Mouse (Mus musculus): ENCODE results near the gene Rnf168. TPM values are rescaled to one million over a fixed set of nuclear protein-coding genes. Genes with fewer than 3 reads are reported as not detected.

Gene Rnf168
- total RNA-seq, 2 experiments from 2014 or later = 25.0 to 26.5 TPM

DNA sequence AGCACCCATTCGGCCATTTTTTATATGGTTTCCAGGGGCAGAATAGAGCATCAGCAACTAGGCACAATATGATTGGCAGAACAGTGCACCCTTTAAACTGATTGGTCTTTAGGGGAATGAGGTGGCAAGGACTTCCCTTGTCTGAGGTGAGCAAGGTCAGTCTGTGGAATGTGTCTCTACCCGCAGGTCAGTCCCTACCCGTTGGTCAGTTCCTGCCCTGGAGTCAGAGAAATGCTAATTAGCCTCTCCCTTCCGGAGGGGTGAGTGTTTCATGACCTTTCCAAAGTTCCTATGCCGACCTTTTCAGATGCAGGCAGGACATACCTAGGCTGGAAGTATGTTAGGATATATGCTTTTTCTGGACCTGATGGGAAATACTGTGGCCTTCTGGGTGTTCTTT lies 35.1 kb downstream of the Rnf168 start:
- DNase-seq (ENCODE audit: extremely low spot score in 1 of 2, low spot score in 1 of 2) = no peak

DNA sequence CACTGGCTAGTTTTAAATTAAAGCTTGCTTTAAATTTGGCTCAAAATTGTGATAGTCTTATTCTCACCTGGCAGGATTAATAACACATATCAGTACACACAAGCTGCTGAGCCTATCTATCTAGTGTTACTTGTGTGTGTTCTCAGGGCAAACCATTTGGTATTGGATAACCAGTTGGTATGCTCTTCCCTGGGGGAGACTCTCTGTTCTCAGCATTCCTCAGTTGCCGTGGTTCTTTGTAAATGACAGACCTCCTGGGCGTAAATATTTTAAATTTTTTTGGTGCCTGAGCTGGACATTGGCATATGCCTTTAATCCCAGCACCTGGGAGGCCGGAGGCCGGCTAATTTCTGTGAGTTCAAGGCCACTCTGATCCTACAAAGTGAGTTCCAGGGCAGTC lies 35.6 kb downstream of the Rnf168 start:
- no peak for DNase-seq (ENCODE audit: extremely low spot score in 1 of 2, low spot score in 1 of 2)

DNA sequence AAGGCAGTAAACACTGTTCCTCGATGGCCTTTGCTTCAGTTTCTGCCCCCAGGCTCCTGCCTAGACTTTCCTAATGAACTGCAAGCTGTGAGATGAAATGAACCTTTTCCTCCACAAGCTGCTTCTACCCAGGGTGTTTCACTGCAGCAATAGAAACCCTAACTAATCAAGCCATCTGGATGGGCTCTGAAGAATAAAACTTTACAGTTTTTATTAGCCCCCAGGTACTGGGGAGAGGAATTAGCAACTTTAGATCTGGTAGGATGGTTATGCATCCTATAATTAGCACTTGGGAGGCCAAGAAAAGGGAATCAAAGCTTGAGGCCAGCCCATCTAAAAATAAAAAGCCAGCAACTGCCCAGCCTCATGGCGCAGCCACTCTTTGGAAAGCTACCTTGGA lies 39.3 kb downstream of the Rnf168 start:
- no peak for DNase-seq (ENCODE audit: extremely low spot score in 1 of 2, low spot score in 1 of 2)

DNA sequence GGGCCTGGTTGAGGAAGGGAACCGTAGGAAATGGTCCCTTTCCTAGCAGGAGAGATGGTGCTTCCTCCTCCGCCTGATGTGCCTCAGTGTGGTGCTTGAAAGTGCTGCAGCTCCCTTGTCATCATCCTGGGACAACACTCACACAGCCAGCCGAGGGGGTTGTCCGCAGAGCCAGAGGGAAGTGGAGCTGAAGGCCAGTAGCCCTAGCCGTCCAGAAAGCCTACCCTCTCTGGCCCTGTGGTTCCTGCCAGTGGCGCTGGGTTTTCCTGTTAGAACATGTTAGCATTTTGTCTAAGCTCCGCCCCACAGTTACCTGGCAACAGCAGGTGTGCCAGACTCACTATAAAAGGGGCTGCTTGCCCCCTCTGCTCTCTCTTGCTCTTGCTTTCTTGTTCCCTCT lies 46.7 kb downstream of the Rnf168 start:
- DNase-seq (ENCODE audit: extremely low spot score in 1 of 2, low spot score in 1 of 2) = no peak

DNA sequence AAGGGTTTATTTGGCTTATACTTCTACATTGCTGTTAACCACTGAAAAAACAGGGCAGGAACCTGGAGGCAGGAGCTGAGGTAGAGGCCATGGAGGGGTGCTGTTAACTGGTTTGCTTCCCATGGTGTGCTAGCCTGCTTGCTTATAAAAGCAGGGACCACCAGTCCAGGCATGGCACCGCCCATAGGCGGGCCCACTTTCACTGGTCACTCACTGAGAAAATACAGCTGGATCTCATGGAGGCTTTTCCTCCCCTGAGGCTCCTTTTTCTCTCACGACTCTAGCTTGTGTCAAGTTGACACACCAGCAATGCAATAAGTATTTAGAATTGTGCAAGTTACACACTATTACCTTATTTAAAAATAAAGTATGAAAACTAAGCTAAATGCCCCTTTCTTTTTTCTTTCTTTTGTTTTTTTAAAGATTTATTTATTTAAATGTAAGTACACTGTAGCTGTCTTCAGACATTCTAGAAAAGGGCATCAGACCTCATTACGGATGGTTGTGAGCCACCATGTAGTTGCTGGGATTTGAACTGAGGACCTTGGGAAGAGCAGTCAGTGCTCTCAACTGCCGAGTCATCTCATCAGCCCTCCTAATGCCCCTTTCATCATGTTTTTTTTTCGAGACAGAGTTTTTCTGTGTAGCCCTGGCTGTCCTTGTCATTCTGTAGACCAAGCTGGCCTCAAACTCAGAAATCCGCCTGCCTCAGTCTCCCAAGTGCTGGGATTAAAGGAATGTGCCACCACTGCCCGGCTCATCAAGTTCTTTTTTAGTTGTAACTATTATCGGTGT lies 53.8 kb downstream of the Rnf168 start:
- DNase-seq (ENCODE audit: extremely low spot score in 1 of 2, low spot score in 1 of 2) = no peak

DNA sequence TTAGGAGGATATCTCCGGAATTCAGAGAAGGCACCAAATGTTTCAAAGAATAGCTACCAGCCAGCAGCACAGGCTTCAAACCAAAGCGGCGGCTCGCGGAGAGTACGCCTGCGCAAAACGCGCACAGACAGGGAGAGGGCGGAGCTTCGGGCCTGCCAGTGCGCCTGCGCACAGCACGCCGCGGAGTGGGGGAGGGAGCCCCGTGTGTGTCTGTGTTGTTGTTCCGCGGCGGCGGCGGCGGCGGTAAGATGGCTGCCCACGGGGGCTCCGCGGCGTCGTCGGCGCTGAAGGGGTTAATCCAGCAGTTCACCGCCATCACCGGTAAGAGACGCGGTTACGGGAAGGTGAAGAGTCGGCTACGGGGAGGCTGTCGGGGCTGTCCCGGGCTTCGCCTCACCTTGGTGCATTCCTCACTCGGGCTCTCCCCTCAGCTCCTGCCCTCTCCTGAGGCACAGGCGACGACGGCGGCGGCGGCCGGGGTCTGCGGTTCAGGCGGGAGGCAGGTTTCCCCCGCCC lies 54.8 kb downstream of the Rnf168 start, which contains the start of gene Ubxn7:
TSS of gene Ubxn7 (plus strand) at position 218 of the 516 bp plus-strand sequence.
- peak; percentile 96 for DNase-seq (ENCODE audit: extremely low spot score in 1 of 2, low spot score in 1 of 2)

DNA sequence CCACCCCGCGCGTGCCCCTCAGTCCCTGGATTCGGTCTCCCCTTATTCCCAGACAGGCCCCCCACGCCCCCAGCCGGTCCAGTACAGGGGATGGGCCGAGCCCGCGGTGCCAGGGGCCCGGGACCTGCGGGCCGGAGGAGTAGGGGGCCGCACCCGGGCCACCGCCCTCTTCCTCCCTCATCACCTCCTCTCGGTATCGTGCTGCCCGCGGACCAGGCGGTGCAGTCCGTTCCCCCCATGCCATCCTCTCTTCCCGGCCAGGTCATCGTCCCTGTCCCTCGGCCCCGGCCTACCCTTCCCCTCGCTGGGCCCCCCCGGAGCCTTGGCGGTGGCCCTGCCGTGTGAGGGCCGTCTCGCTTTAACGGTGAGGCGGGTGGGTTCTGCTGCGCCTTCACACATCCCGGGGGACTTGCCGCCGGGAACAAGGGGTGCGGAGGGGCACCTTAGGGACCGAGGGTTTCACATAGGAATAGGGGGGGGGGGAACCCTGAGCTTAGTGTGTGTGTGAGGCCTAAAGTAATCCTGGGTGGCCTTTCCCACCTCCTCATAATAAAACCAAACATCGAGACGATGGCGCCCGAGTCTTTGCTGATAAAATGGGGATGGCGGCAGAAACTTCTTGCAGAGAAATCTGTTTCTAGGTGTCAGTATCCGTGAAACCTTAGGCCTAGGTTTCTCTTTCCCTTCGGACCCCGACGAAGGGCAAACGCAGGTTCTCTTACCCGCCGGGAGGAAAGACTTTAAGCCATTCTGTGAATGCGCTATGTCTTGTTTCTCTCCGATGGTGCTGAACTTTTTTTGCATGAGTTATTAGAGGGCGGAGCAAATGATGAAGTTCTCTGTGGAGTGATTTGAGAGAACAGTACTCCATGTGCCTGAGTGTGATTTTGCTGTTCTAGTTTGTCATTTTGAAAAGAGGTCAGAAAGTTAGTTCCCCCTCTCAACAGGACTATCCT lies 55.6 kb downstream of the Rnf168 start:
- DNase-seq (ENCODE audit: extremely low spot score in 1 of 2, low spot score in 1 of 2) = peak; percentile 24 to 35

DNA sequence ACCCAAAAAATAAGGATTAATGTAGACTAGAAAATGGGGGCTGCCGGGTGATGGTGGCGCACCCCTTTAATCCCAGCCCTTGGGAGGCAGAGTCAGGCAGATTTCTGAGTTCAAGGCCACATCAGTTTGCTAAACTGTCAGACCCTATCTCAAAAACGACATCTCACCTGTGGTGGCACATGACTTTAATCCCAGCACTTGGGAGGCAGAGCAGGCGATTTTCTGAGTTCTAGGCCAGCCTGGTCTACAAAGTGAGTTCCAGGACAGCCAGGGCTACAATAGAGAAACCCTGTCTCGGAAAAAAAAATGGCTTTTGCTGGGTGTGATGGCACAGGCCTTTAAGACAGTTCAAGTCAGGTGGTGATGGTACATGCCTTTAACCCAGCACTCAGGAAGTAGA lies 57.9 kb downstream of the Rnf168 start:
- DNase-seq (ENCODE audit: extremely low spot score in 1 of 2, low spot score in 1 of 2) = no peak

DNA sequence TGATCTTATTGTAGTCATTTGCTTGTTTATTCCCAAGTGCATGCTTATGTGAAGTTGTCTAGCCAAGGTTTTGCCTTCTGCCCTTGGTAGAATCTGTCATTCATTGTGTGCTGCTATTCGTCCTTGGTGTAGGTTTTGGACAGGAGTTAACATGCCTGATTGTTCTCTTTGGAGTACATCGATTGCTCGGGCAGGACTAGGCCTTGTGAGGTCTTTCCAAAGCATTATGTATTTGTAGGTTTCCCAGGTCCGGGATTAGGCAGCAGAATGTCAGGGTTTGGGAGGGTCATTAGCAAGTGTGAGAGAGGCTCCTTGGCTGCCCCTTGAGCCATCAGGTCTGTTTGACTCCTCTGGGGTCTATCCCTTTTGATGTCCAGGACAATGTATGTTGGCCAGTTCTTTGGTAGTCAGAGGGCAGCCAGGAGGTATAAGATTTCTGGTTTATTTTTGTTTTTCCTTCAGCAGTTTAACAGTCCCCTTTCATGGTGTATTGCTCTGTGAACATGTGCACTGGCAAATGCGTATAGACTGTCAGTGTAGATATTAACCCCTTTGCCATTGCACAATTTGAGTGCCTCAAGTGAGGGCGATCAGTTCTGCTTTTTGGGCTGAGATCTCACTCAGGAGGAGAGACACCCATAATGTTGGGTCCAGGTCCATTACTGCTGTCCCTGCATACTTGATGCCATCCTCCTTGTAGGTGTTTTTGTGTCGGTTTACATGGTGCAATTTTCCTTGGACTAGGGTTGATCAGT lies 58.9 kb downstream of the Rnf168 start:
- DNase-seq (ENCODE audit: extremely low spot score in 1 of 2, low spot score in 1 of 2) = no peak

DNA sequence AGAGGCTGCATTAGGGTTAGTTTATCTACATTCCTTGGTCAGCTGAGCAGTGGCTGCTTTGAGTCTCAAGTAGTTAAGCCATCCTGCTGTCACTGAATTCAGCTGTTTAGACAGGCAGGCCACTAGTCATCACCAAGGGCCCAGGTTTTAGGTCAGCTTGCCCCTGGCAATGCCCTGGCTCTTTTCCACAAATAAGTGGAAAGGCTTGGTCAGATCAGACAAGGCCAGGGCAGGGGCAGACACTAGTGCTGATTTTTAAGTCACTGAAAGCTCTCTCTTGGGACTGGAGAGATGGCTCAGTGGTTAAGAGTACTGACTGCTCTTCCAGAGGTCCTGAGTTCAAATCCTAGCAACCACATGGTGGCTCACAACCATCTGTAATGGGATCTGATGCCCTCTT lies 59.7 kb downstream of the Rnf168 start:
- DNase-seq (ENCODE audit: extremely low spot score in 1 of 2, low spot score in 1 of 2) = no peak

DNA sequence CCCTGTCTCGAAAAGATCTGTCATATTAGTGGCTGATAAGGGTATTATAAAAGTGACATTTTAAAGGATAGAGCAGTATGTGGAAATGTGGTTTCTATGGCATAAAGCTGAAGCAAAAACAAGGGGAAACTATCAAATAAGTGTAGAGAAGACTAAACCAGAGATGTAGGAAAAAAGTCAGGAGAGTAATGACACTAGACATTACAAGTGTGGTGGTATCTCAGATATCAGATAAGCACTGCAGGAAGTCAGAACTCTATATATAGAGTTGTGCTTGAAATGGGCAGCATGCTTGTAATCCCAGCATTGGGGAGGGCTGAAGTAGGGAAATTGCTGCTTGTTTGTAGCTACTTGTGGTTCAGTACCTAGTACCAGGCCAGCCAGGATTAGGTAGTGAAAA lies 63.2 kb downstream of the Rnf168 start:
- no peak for DNase-seq (ENCODE audit: extremely low spot score in 1 of 2, low spot score in 1 of 2)

DNA sequence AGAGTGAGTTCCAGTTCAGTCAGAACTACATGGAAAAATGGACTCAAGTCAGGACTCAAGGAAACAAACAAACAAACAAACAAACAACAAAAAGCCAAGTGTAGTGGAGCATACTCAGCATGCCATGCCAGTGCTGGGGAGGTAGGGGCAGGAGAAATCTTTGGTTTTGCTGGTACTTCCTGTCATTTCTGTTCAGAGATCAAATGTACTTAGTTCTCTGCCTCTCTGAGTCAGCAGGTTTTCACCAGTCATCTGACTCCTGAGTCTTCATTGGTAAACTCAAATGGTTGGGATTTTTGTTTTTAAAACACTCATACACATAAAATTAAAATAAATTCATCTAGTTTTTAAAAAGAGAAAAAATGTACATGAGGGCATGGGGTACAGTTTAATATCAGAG lies 68.3 kb downstream of the Rnf168 start:
- DNase-seq (ENCODE audit: extremely low spot score in 1 of 2, low spot score in 1 of 2) = no peak

DNA sequence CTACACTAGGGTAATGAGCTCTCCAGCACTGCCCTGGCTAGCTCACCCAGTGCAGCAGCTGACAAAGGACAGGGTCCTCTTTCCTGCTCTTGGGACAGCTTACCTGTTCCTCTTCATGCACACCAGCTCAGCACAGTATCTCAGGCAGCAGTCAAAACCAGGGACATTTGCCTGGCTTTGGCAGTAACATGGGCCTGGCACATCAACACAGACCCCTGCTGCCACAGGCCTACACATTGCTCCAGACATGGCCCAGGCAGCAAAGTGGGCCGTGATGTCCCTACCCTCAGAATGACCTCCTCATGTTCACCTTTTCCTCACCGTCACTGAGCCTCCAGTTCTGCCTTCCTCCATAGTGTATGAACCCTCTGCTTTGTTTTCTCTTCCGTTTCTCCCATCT lies 73.5 kb downstream of the Rnf168 start:
- DNase-seq (ENCODE audit: extremely low spot score in 1 of 2, low spot score in 1 of 2) = no peak

Small RNA genes within 50 kb of the gene (microRNA-seq; reads per million reads assigned to microRNA genes)
- gene Mir1946a = 0 reads per million in 2 experiments

Other genes with a start within 250 kb of the Rnf168 start
- 10 to 100 TPM; 29.9 to 30.6 TPM for gene Pak2, start 198.1 kb upstream of the Rnf168 start, total RNA-seq (2021)
- 10 to 100 TPM; 21.9 to 29.5 TPM for gene Pigx, start 177.7 kb upstream of the Rnf168 start, total RNA-seq (2021)
- 10 to 100 TPM; 62.9 to 65.4 TPM for gene Cep19, start 177.7 kb upstream of the Rnf168 start, total RNA-seq (2021)
- 10 to 100 TPM in 1 of 2 experiments, 1 to 10 TPM in 1; 8.9 to 10.6 TPM for gene Nrros, start 111.9 kb upstream of the Rnf168 start, total RNA-seq (2021)
- not detected for gene Bex6, start 97.6 kb upstream of the Rnf168 start, total RNA-seq (2021)
- gene Fbxo45, start 30.3 kb upstream of the Rnf168 start, total RNA-seq (2021) = 10 to 100 TPM; 43.3 to 46.4 TPM
- 10 to 100 TPM; 12.8 to 13.7 TPM for gene Wdr53, start 30.2 kb upstream of the Rnf168 start, total RNA-seq (2021)
- under 1 TPM; 0.20 to 0.26 TPM for gene Smco1, start 6.0 kb upstream of the Rnf168 start, total RNA-seq (2021)
- 10 to 100 TPM; 49.4 to 58.2 TPM for gene Ubxn7, start 54.8 kb downstream of the Rnf168 start, total RNA-seq (2021)
- not detected for gene Tm4sf19, start 123.0 kb downstream of the Rnf168 start, total RNA-seq (2021)
- gene Tctex1d2, start 142.2 kb downstream of the Rnf168 start, total RNA-seq (2021) = 10 to 100 TPM in 1 of 2 experiments, 1 to 10 TPM in 1; 9.8 to 14.4 TPM
- gene Pcyt1a, start 153.5 kb downstream of the Rnf168 start, total RNA-seq (2021) = 10 to 100 TPM; 36.8 to 38.2 TPM
- not detected for gene Slc51a, start 210.4 kb downstream of the Rnf168 start, total RNA-seq (2021)
- not detected for gene Zdhhc19, start 218.8 kb downstream of the Rnf168 start, total RNA-seq (2021)

Data from layer of hippocampus, postnatal 25 days (tissue).